ENCODE assay signal across 8 mouse cellular contexts in genomic region chr10:94115893-94116599, GRCm38 (mm10). TPM values are rescaled to one million over a fixed set of nuclear protein-coding genes. Genes with fewer than 3 reads are reported as not detected.
DNase-seq lines count a peak whose midpoint lies in the region; ATAC-seq lines count a peak whose summit lies in the region.

No protein-coding gene starts in this region.

- H3K9me3 ChIP-seq in intestine, embryonic 15.5 days = no peaks in the 10 kb centered on the region

- H3K4me3 ChIP-seq in intestine, embryonic 15.5 days (replicated peaks) = no peak overlapping the region

- WGBS in intestine, embryonic 15.5 days = 29% methylated on average over 6 of the region's 6 CpGs

- H3K9ac ChIP-seq in intestine, embryonic 15.5 days = no peak overlapping the region

- H3K4me2 ChIP-seq in intestine, embryonic 15.5 days (replicated peaks) = peak overlapping the region; percentile 14; the same call in 1 of the 2 replicates

- no peaks in the 10 kb centered on the region for H3K27me3 ChIP-seq in intestine, embryonic 15.5 days (replicated peaks)

- H3K36me3 ChIP-seq in intestine, embryonic 15.5 days = no peaks in the 10 kb centered on the region

- H3K27ac ChIP-seq in intestine, embryonic 15.5 days = no peak overlapping the region

- intact Hi-C loops in left cerebral cortex, postnatal 14 days (cut with DNase I) = loop anchor here (1.0 to 5.0 kb wide), 3 partner anchors 80 to 299 kb away; partner anchors contain the start of gene Fgd6

- H3K4me1 ChIP-seq in intestine, embryonic 15.5 days (replicated peaks) = no peaks in the 10 kb centered on the region

- DNase-seq in adrenal gland, adult 8-10 months = peak; percentile 59
- peak; percentile 51 for DNase-seq in embryo, embryonic 11.5 days (ENCODE audit: low read depth, low spot score)
- peak; percentile 54 to 74 for DNase-seq in gastrocnemius, postnatal 4 days (ENCODE audit: low spot score in 2 of 2)
- peak; percentile 91 to 92 for DNase-seq in left cerebral cortex, postnatal 14 days (ENCODE audit: low spot score in 2 of 2)
- peak; percentile 79 for DNase-seq in mesoderm, embryonic 11.5 days (ENCODE audit: low read depth, low spot score)
- DNase-seq in right cerebral cortex, postnatal 25 days = peak; percentile 52
- DNase-seq in urinary bladder, postnatal 4 days (ENCODE audit: low spot score in 2 of 2) = peak; percentile 54 to 78

- peak; percentile 85 for ATAC-seq in intestine, embryonic 15.5 days

RNA-seq across cellular contexts. Expression of gene Nr2c1, which starts 31.8 kb away (rescaled TPM):
- 10 to 100 TPM; 12.7 to 17.0 (median 14.6) TPM for total RNA-seq in adrenal gland, adult 8-10 months (2022)
- 1 to 10 TPM; 8.6 to 9.0 TPM for total RNA-seq in gastrocnemius, postnatal 4 days (2021)
- 8.3 and 9.0 TPM in 2 replicates for polyA plus RNA-seq in intestine, embryonic 15.5 days (2015; fragmentation: Nextera tagmentation; extraction: Ambion mirVana)
- total RNA-seq in left cerebral cortex, postnatal 14 days (2021) = 1 to 10 TPM; 8.1 to 8.5 TPM
